Mouse (Mus musculus): ENCODE results near the gene Picalm. TPM values are rescaled to one million over a fixed set of nuclear protein-coding genes. Genes with fewer than 3 reads are reported as not detected.
"Not testable (repeated sequence)": the region's sequence is repeated elsewhere in the genome, so short reads cannot be mapped to it uniquely, and the experiment has no call there.

The Picalm gene
- total and polyA plus RNA-seq, 2 experiments, result 29.7 to 127 TPM

DNA sequence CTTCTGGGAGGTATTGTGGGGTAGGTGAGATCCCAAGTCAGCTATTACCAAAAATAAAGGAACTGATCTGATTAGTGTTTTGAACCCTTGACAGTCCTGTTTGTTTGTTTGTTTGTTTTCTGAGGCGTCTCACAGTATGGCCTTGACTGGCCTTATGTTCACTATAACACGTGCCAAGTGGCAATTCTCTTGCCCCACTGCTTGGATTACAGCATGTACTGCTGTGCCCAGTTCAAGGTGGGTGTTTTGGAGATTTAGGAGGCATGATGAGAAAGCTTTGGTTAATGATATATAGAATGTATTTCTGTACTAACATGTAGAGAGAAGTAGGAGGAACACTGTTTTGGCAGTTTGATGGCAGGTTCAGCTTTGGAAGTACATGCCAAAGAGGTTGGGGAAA is 28.0 kb downstream of the Picalm start:
- Histone ChIP-seq H3K4me1 (ENCODE audit: control insufficient read depth, insufficient read depth, low read length) (peaks cover 7% of the 10 kb centered on the region), H3K36me3 (ENCODE audit: control insufficient read depth, insufficient read depth, low read length) (peaks cover 18% of the 10 kb centered on the region), H3K9ac (ENCODE audit: low read depth, low read length) (no peak overlapping the region), H3K4me3 (ENCODE audit: insufficient read depth, low read depth, low read length) (no peak overlapping the region), H3K27ac (replicated peaks; ENCODE audit: insufficient read depth, low read depth, low read length) (peak overlapping the region; percentile 58; the same call in 1 of the 2 replicates), H3K79me2 (ENCODE audit: control insufficient read depth, insufficient read depth, low read length) (peaks cover 11% of the 10 kb centered on the region; the same call in 1 of the 2 replicates), H3K27me3 (ENCODE audit: control insufficient read depth, insufficient read depth, low read length) (no peaks in the 10 kb centered on the region)
- TF ChIP-seq POLR2A (IDR thresholded peaks at IDR 0.05; ENCODE audit: extremely low read depth, insufficient read depth, low read length), result no peak
- TF ChIP-seq CTCF (IDR thresholded peaks at IDR 0.05; ENCODE audit: low read depth, low read length), result no peak
- WGBS, result 20% methylated on average over 2 of the region's 2 CpGs
- DNase-seq (ENCODE audit: extremely low read depth, low read depth, low spot score), result peak; percentile 57

DNA sequence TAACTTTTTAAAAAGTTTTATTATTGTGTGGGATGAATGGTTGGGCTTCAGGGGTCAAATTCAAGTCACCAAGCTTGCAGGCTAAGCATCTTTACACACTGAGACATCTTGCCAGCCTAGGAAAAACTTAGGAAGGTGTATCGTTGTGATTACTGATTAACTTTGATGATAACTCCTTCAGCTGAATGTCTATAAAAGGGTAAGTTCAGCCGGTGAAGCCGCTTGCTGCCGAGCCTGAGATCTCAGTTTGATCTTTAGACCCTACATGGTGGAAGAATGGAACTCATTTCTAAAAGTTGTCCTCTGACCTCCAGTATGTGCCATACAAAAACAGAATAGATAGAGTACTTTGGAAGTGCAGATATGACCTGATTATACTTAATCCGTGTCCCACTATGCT is 30.6 kb downstream of the Picalm start:
- Histone ChIP-seq H3K79me2 (ENCODE audit: control insufficient read depth, insufficient read depth, low read length) (peaks cover 11% of the 10 kb centered on the region; the same call in 1 of the 2 replicates), H3K9ac (ENCODE audit: low read depth, low read length) (no peak overlapping the region), H3K4me1 (ENCODE audit: control insufficient read depth, insufficient read depth, low read length) (peaks cover 7% of the 10 kb centered on the region), H3K4me3 (ENCODE audit: insufficient read depth, low read depth, low read length) (no peak overlapping the region), H3K27me3 (ENCODE audit: control insufficient read depth, insufficient read depth, low read length) (no peaks in the 10 kb centered on the region), H3K27ac (replicated peaks; ENCODE audit: insufficient read depth, low read depth, low read length) (no peak overlapping the region), H3K36me3 (ENCODE audit: control insufficient read depth, insufficient read depth, low read length) (peaks cover 22% of the 10 kb centered on the region)
- 20% methylated on average over 5 of the region's 5 CpGs for WGBS
- DNase-seq (ENCODE audit: extremely low read depth, low read depth, low spot score), result peak; percentile 79
- no peak for TF ChIP-seq CTCF (IDR thresholded peaks at IDR 0.05; ENCODE audit: low read depth, low read length)
- no peak for TF ChIP-seq POLR2A (IDR thresholded peaks at IDR 0.05; ENCODE audit: extremely low read depth, insufficient read depth, low read length)

DNA sequence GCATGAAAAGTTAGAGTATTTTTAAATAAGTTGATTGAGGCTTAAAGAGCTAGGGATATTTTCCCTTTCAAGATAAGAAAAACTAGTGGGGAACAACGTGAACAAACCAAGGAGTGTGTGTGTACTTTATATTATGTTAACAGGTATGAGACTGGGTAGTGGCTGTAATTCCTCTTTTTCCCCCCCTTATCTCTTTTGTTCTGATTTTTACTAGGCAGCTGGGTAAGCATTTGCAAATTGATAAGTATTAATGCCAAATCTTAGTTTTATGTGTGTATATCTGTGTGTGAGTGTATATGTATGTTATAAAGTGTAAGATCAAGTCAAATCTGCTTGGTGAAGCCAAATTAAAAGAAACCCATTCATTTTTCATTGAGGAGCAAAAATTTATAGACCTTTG is 34.3 kb downstream of the Picalm start:
- Histone ChIP-seq H3K27ac (replicated peaks; ENCODE audit: insufficient read depth, low read depth, low read length) (no peak overlapping the region), H3K4me3 (ENCODE audit: insufficient read depth, low read depth, low read length) (no peak overlapping the region), H3K36me3 (ENCODE audit: control insufficient read depth, insufficient read depth, low read length) (peaks cover 41% of the 10 kb centered on the region), H3K9ac (ENCODE audit: low read depth, low read length) (no peak overlapping the region), H3K4me1 (ENCODE audit: control insufficient read depth, insufficient read depth, low read length) (no peaks in the 10 kb centered on the region; the same call in 1 of the 2 replicates), H3K79me2 (ENCODE audit: control insufficient read depth, insufficient read depth, low read length) (peaks cover 4% of the 10 kb centered on the region; the same call in 1 of the 2 replicates), H3K27me3 (ENCODE audit: control insufficient read depth, insufficient read depth, low read length) (no peaks in the 10 kb centered on the region)
- 83% methylated on average over 1 of the region's 1 CpGs for whole genome bisulfite sequencing
- TF ChIP-seq CTCF (IDR thresholded peaks at IDR 0.05; ENCODE audit: low read depth, low read length), result no peak
- no peak for TF ChIP-seq POLR2A (IDR thresholded peaks at IDR 0.05; ENCODE audit: extremely low read depth, insufficient read depth, low read length)
- no peak for DNase-seq (ENCODE audit: extremely low read depth, low read depth, low spot score)

DNA sequence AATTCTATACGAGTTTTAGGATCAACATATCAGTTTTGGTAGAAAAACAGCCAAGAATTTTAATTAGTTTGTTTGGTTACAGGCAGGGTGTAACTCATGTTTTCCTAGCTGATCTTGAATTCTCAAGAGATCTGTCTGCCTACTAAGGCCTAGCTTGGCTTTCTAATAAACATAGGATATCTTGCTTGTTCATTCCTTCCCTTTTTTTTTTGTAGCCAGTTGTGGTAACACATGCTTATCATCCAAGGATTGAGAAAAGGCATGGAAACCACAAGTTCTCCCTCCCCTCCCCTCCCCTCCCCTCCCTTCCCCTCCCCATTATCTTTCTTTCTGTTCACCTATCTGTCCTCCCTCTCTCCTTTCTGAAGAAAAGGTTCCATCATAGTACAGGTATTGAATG is 36.0 kb downstream of the Picalm start:
- H3K27ac ChIP-seq (replicated peaks; ENCODE audit: insufficient read depth, low read depth, low read length), result no peak overlapping the region
- peaks cover 41% of the 10 kb centered on the region for H3K36me3 ChIP-seq (ENCODE audit: control insufficient read depth, insufficient read depth, low read length)
- WGBS, result 76% methylated on average over 1 of the region's 1 CpGs
- no peak overlapping the region for H3K9ac ChIP-seq (ENCODE audit: low read depth, low read length)
- H3K27me3 ChIP-seq (ENCODE audit: control insufficient read depth, insufficient read depth, low read length), result no peaks in the 10 kb centered on the region
- no peaks in the 10 kb centered on the region for H3K4me1 ChIP-seq (ENCODE audit: control insufficient read depth, insufficient read depth, low read length)
- DNase-seq (ENCODE audit: extremely low read depth, low read depth, low spot score), result no peak
- no peak overlapping the region for H3K4me3 ChIP-seq (ENCODE audit: insufficient read depth, low read depth, low read length)
- TF ChIP-seq POLR2A (IDR thresholded peaks at IDR 0.05; ENCODE audit: extremely low read depth, insufficient read depth, low read length), result no peak
- no peak for TF ChIP-seq CTCF (IDR thresholded peaks at IDR 0.05; ENCODE audit: low read depth, low read length)
- H3K79me2 ChIP-seq (ENCODE audit: control insufficient read depth, insufficient read depth, low read length), result peaks cover 4% of the 10 kb centered on the region; the same call in 1 of the 2 replicates

DNA sequence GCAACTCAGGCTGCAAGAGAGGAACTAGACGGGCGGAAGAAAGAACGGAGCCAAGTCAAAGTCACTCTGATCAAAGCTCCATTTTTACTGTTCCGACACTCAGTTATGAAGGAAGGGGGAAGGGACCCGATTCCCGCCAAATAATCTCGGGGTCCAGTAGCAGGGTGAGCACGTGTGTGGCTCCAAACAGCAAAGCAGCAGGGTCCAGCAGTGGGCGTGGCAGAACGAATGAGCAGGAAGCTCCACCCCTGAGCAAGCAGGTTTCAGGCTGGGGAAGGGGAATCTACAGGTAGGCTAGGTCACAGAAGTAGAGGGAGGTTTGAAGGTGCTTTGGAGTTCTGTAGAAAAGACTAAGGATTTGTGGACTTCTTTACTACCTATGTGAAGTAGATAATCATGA is 37.8 kb downstream of the Picalm start:
- not testable (repeated sequence) for H3K27ac ChIP-seq (replicated peaks; ENCODE audit: insufficient read depth, low read depth, low read length); H3K27me3 ChIP-seq (ENCODE audit: control insufficient read depth, insufficient read depth, low read length); H3K9ac ChIP-seq (ENCODE audit: low read depth, low read length); H3K4me3 ChIP-seq (ENCODE audit: insufficient read depth, low read depth, low read length); DNase-seq (ENCODE audit: extremely low read depth, low read depth, low spot score); H3K4me1 ChIP-seq (ENCODE audit: control insufficient read depth, insufficient read depth, low read length); H3K79me2 ChIP-seq (ENCODE audit: control insufficient read depth, insufficient read depth, low read length)
- 83% methylated on average over 10 of the region's 10 CpGs for WGBS
- peaks cover 36% of the 10 kb centered on the region for H3K36me3 ChIP-seq (ENCODE audit: control insufficient read depth, insufficient read depth, low read length)

DNA sequence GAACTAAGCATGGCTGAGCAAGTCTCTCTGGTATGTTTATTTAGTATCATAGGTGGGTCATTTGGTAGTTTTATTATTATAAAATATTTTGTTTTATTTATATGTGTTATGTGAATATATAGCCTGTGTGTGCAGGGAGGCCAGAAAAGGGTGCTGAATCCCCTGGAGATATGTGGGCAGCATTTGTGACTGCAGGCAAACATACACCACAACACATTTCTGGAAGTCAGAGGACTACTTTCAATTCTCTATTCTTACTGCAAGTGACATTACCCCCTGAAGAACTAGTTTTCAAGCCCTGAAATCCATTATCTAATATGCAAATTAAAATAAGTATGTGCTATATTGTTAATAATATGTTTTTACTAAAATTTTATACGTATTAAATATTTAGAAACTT is 43.8 kb downstream of the Picalm start:
- H3K9ac ChIP-seq (ENCODE audit: low read depth, low read length), result no peak overlapping the region
- H3K36me3 ChIP-seq (ENCODE audit: control insufficient read depth, insufficient read depth, low read length), result peaks cover 40% of the 10 kb centered on the region

More for the DNA sequence above, 43.8 kb downstream of the Picalm start:
- Histone ChIP-seq H3K27me3 (ENCODE audit: control insufficient read depth, insufficient read depth, low read length) (no peaks in the 10 kb centered on the region), H3K4me1 (ENCODE audit: control insufficient read depth, insufficient read depth, low read length) (no peaks in the 10 kb centered on the region), H3K79me2 (ENCODE audit: control insufficient read depth, insufficient read depth, low read length) (peaks cover 6% of the 10 kb centered on the region; the same call in 1 of the 2 replicates), H3K27ac (replicated peaks; ENCODE audit: insufficient read depth, low read depth, low read length) (no peak overlapping the region), H3K4me3 (ENCODE audit: insufficient read depth, low read depth, low read length) (no peak overlapping the region)
- TF ChIP-seq CTCF (IDR thresholded peaks at IDR 0.05; ENCODE audit: low read depth, low read length) (no peak), POLR2A (IDR thresholded peaks at IDR 0.05; ENCODE audit: extremely low read depth, insufficient read depth, low read length) (no peak)
- WGBS, result 98% methylated on average over 1 of the region's 1 CpGs
- no peak for DNase-seq (ENCODE audit: extremely low read depth, low read depth, low spot score)

Data from liver, adult 2 months (tissue).